Mouse (Mus musculus) hindbrain, postnatal 0 days (tissue): ENCODE measurements around the gene Crocc. TPM values are rescaled to one million over a fixed set of nuclear protein-coding genes. Genes with fewer than 3 reads are reported as not detected.

Experiments used
- ATAC-seq: fragments of 200-750 bp; cut with Nextera tagmentation; 2 replicates; pipeline ENCODE4 v1.8.0; 2017; ENCODE audit warnings: mild to moderate bottlenecking, moderate TSS enrichment, moderate library complexity
- DNase-seq: peaks from one replicate; pipeline ENCODE4 v3.0.0-alpha.2; 2015; ENCODE audit warnings: low spot score
- H3K27ac ChIP-seq: fragments of 300-500 bp; sonication (generic); 2 replicates; pipeline ENCODE4 v1.5.1; 2014; ENCODE audit warnings: mild to moderate bottlenecking
- H3K27me3 ChIP-seq: fragments of 300-500 bp; sonication (generic); 2 replicates; pipeline ENCODE4 v1.6.1; 2014; ENCODE audit warnings: low read length, mixed read lengths; ENCODE audit not compliant: insufficient read depth
- H3K36me3 ChIP-seq: fragments of 300-500 bp; sonication (generic); 2 replicates; pipeline ENCODE4 v1.6.1; 2014; ENCODE audit warnings: low read length, mixed read lengths; ENCODE audit not compliant: insufficient read depth
- H3K4me1 ChIP-seq: fragments of 300-500 bp; sonication (generic); 2 replicates; pipeline ENCODE4 v1.6.1; 2014; ENCODE audit warnings: antibody characterized with exemption, low read length, mixed read lengths; ENCODE audit not compliant: insufficient read depth
- H3K4me2 ChIP-seq: fragments of 300-500 bp; sonication (generic); 2 replicates; pipeline ENCODE4 v1.6.1; 2014; ENCODE audit warnings: low read depth, mild to moderate bottlenecking, low read length, moderate library complexity, mixed read lengths
- H3K4me3 ChIP-seq: fragments of 300-500 bp; sonication (generic); 2 replicates; pipeline ENCODE4 v1.5.1; 2014; ENCODE audit warnings: low read length
- H3K9ac ChIP-seq: fragments of 300-500 bp; sonication (generic); replicated peaks from 2 replicates; pipeline ENCODE4 v1.6.1; 2014; ENCODE audit warnings: mild to moderate bottlenecking, low read length, moderate library complexity, mixed read lengths
- H3K9me3 ChIP-seq: fragments of 300-500 bp; sonication (generic); 2 replicates; pipeline ENCODE4 v1.6.1; 2016; ENCODE audit warnings: low read length, mixed read lengths
- CTCF ChIP-seq: IDR thresholded peaks from 2 replicates; pipeline ENCODE4 v1.5.1; 2016; ENCODE audit warnings: antibody characterized with exemption, control low read depth, low read depth
- WGBS: fragments of 180-500 bp; shearing (Covaris S2); extraction: QIAGEN DNeasy Blood & Tissue Kit; methylation state at CpG from one replicate; pipeline ENCODE4 v1.1.7; 2014; 5-methylcytosine and 5-hydroxymethylcytosine counted together
- polyA plus RNA-seq: library from polyadenylated mRNA; unstranded; fragments of >200 nt; fragmentation: Nextera tagmentation; extraction: Ambion mirVana; gene quantifications from 2 replicates; pipeline ENCODE4 v1.2.1, GENCODE M21; 2015
- total RNA-seq: library from RNA; depleted of rRNA; stranded (reverse); fragments of >200 nt; gene quantifications from 2 replicates; pipeline ENCODE4 v1.2.3, GENCODE M21; 2014

Crocc gene
- total and polyA plus RNA-seq, 2 experiments from 2014 or later: 3.9 to 18.7 TPM

DNA sequence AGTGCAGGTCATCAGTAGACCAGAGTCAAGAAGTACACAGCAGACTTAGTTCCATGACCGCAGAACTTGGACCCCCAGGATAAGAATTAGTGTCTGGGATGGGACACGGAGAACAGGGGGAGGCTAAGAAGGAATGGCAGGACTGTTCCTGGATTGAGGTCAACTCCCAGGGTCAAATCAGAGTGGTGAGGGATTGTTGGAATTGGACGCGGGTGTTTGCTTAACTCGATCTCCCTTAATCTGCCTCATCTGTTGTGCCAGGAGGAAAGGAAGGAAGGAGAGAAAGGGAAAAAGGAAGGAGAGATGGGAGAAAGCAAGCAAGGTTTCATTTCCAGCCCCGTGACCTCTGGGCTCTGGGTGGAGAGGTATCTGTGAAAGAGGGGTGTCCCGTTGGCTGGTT, 50.2 kb downstream of the Crocc start, which contains the start of gene Mfap2:
Gene Mfap2 (plus strand): TSS at position 301 of the 400 bp plus-strand sequence.
- H3K36me3 ChIP-seq: peaks cover 17% of the 10 kb centered on the region
- 21% methylated on average over 7 of the region's 7 CpGs for WGBS

DNA sequence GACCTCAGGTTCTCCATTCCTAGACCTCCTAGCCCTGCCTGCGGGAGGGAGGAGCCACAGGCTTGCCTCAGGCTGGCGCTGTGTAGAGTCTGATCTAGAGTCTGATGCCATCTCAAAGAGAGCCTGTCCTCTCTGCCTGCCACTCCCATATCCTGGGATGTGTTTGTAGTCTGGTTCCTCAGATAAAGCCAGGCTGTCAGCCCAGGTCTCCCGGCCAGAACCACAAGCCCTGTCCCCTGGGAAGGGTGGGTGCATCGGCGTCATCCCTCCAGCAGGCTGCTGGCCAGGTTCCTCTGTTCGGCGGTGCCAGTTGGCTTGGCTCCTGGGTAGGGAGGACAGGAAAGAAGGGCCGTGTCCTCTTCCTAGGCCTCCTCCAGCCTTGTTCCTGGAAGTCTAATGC, 52.3 kb downstream of the Crocc start:
- DNase-seq (peak; percentile 57), ATAC-seq (0 out of 2 replicates have a peak, but pooled peaks have one; percentile 11)
- Histone ChIP-seq H3K36me3 (peaks cover 38% of the 10 kb centered on the region), H3K4me2 (no peak overlapping the region), H3K27me3 (no peaks in the 10 kb centered on the region), H3K4me3 (no peak overlapping the region), H3K4me1 (peaks cover 12% of the 10 kb centered on the region), H3K9ac (no peak overlapping the region), H3K27ac (no peak overlapping the region), H3K9me3 (no peaks in the 10 kb centered on the region)
- WGBS: 56% methylated on average over 8 of the region's 8 CpGs
- TF ChIP-seq CTCF: no peak

More for the DNA sequence above, 50.2 kb downstream of the Crocc start, which contains the start of gene Mfap2:
- no peak for TF ChIP-seq CTCF
- no peak for DNase-seq
- Histone ChIP-seq H3K4me2 (peak within 1 kb of the TSS; percentile 74), H3K4me3 (peak within 1 kb of the TSS; percentile 59), H3K4me1 (peaks cover 12% of the 10 kb centered on the region), H3K27me3 (no peaks in the 10 kb centered on the region), H3K27ac (peak within 1 kb of the TSS; percentile 78), H3K9me3 (no peaks in the 10 kb centered on the region), H3K9ac (peak within 1 kb of the TSS; percentile 79)
- ATAC-seq: no peak

GRCm38 (mm10) chr4:141005983-141006382, 54.4 kb downstream of the Crocc start:
- no peak for DNase-seq
- Histone ChIP-seq H3K36me3 (peaks cover 57% of the 10 kb centered on the region), H3K9me3 (no peaks in the 10 kb centered on the region), H3K9ac (no peak overlapping the region), H3K4me2 (no peak overlapping the region), H3K27me3 (no peaks in the 10 kb centered on the region), H3K4me1 (no peaks in the 10 kb centered on the region), H3K27ac (no peak overlapping the region), H3K4me3 (no peak overlapping the region)
- 83% methylated on average over 13 of the region's 13 CpGs for WGBS
- peak; percentile 52 for TF ChIP-seq CTCF
- ATAC-seq: no peak

DNA sequence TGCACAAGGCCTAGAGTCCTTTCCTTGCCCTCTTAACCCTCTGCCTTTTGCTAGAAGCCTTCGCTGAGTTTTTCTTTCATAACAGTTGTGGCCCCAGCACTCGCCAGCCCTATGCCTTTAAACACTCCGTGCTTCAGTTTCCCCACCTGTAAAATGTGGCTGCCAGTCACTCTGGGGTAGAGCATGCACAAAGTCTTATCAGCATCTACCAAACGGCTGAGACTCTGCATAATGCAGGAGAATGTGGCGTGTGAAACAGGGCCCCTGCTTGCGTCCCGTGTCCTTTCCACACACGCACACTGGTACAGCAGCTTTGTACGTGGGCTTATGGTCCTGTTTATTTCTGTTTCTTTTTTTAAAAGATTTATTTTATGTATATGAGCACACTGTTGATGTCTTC, 63.5 kb downstream of the Crocc start:
- no peak for TF ChIP-seq CTCF
- H3K4me1 ChIP-seq: no peaks in the 10 kb centered on the region
- peaks cover 79% of the 10 kb centered on the region for H3K36me3 ChIP-seq
- ATAC-seq (no peak), DNase-seq (no peak)
- H3K4me3 ChIP-seq: no peak overlapping the region
- WGBS: 98% methylated on average over 9 of the region's 9 CpGs
- H3K9me3 ChIP-seq: no peaks in the 10 kb centered on the region
- H3K9ac ChIP-seq: no peak overlapping the region
- no peak overlapping the region for H3K4me2 ChIP-seq
- no peaks in the 10 kb centered on the region for H3K27me3 ChIP-seq
- H3K27ac ChIP-seq: no peak overlapping the region

- DNase-seq (no peak), ATAC-seq (no peak)
- TF ChIP-seq CTCF: no peak
- Histone ChIP-seq H3K4me3 (no peak overlapping the region), H3K36me3 (peaks cover 70% of the 10 kb centered on the region), H3K4me2 (no peak overlapping the region), H3K27ac (no peak overlapping the region), H3K4me1 (no peaks in the 10 kb centered on the region), H3K27me3 (no peaks in the 10 kb centered on the region), H3K9me3 (no peaks in the 10 kb centered on the region), H3K9ac (no peak overlapping the region)
- 91% methylated on average over 8 of the region's 8 CpGs for WGBS
Observed at GRCm38 (mm10) chr4:140995811-140996210, 64.5 kb downstream of the Crocc start.

DNA sequence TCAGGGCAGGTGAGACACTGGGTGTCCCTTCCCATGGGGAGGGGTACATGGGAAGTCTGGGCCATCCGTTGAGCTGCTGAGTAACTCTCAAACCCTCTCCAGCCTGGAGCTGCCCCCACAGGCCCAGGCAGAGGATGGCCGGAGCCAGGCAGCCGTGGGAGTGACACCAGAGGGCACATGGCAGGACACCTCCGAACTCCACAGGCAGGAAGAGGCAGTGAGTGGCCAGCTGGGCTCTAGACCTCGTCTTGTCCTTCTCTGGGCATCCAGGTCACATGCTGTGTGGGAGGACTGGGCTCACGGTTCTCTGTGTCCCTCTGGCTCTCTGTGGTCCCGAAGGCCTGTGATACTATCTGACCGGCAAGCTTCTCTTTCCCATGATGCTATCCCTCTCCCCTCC, 66.5 kb downstream of the Crocc start:
- H3K36me3 ChIP-seq: peaks cover 51% of the 10 kb centered on the region
- H3K9ac ChIP-seq: no peak overlapping the region
- no peak for TF ChIP-seq CTCF
- H3K4me3 ChIP-seq: no peak overlapping the region
- ATAC-seq (no peak), DNase-seq (no peak)
- H3K27ac ChIP-seq: no peak overlapping the region
- 0 out of 2 replicates have a peak, but pooled peaks cover 3% of the 10 kb centered on the region for H3K4me1 ChIP-seq
- no peaks in the 10 kb centered on the region for H3K9me3 ChIP-seq
- no peak overlapping the region for H3K4me2 ChIP-seq
- WGBS: 81% methylated on average over 8 of the region's 8 CpGs
- H3K27me3 ChIP-seq: no peaks in the 10 kb centered on the region

- Histone ChIP-seq H3K4me2 (no peak overlapping the region), H3K27ac (no peak overlapping the region), H3K9ac (no peak overlapping the region), H3K4me1 (peaks cover 14% of the 10 kb centered on the region; the same call in 1 of the 2 replicates), H3K9me3 (no peaks in the 10 kb centered on the region), H3K4me3 (no peak overlapping the region), H3K36me3 (peaks cover 38% of the 10 kb centered on the region), H3K27me3 (no peaks in the 10 kb centered on the region)
- no peak for DNase-seq
- 77% methylated on average over 20 of the region's 20 CpGs for WGBS
- ATAC-seq: no peak
- TF ChIP-seq CTCF: no peak
Observed at GRCm38 (mm10) chr4:140992215-140992614, 68.1 kb downstream of the Crocc start.
